Mouse (Mus musculus): ENCODE measurements at regions not wholly inside any gene's neighbourhood (a gene's known extent, or its start where the extent isn't known, plus 50 kb on each side); places are given as distances from the start of the nearest gene placed in this dataset.

DNA sequence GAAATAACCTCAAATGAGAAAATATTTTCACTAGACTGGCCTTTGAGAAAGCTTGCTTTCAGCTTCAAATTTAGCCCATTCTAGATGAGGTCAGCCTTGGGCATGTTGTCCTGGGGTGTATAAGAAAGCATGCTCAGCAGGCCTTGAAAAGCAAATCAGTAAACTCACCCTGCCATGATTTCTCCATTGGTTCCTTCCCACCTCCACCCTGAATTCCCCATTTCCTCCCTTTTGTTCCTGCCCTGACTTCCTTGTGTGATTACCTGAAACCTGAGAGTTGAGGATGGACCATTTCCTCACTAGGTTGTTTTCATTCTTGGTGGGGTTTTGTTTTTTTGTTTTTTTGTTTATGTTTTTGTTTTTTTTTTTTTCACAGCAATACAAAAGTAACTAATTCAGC is 5953.1 kb downstream of the 9330182O14Rik start:
- no peak for ATAC-seq (replicated peaks; ENCODE audit: low read depth, poor library complexity, severe bottlenecking)

DNA sequence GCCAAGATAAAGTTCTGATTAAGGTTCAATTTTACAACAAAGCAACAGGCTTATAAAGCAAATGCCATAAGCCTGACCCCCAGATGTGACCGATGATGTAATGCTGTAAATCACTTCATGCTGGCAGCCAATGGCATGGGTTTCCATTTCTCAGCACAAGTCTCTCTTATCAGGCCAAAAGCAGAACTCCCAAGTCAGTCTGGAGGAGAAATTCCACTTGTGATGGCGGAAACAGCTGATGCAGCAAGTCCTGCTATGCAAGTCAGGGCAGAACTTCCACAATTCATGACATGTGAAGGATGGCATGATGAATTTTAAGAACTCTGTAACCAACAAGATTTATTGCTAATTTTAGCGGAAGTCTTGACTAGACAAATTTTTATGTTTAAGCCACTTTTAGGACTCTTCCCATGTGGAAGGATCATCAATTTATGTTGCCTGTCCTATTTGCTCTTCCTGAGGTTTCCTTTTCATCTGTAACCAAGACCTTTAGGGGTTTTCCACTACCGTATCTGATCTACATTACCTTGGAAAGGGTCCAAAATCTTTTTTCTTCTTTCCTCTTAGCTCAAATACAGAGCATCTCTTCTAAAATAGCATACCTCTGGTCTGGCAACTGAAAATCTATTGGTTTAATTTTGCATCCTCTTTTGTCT is 5991.7 kb downstream of the 9330182O14Rik start:
- ATAC-seq (replicated peaks; ENCODE audit: low read depth, poor library complexity, severe bottlenecking) = peak; percentile 88

Measured in common myeloid progenitor, adult 5-6 weeks (primary cell).